Mouse (Mus musculus): ENCODE results near the gene Chn1. TPM values are rescaled to one million over a fixed set of nuclear protein-coding genes. Genes with fewer than 3 reads are reported as not detected.
A peak's percentile ranks its signal among the peaks of the same experiment; 100 is the strongest.

The Chn1 gene
- polyA plus RNA-seq, 1 experiment from 2014 or later: 84.1 TPM

- 92% methylated on average over 5 of the region's 5 CpGs for WGBS
- no peaks in the 10 kb centered on the region for H3K27me3 ChIP-seq (ENCODE audit: control insufficient read depth, insufficient read depth, low read depth, low read length)
- no peak overlapping the region for H3K9ac ChIP-seq (ENCODE audit: low read depth, low read length)
- peaks cover 5% of the 10 kb centered on the region; the same call in 1 of the 2 replicates for H3K36me3 ChIP-seq (ENCODE audit: control insufficient read depth, insufficient read depth, low read length)
- no peak overlapping the region for H3K4me2 ChIP-seq (ENCODE audit: low read length)
- no peak for ATAC-seq
- peaks cover 11% of the 10 kb centered on the region for H3K4me1 ChIP-seq (ENCODE audit: control insufficient read depth, insufficient read depth, low read length)
- H3K27ac ChIP-seq (ENCODE audit: low read length): no peak overlapping the region
- no peak overlapping the region for H3K4me3 ChIP-seq (ENCODE audit: low read depth, low read length)
- no peaks in the 10 kb centered on the region for H3K9me3 ChIP-seq (replicated peaks; ENCODE audit: control insufficient read depth, low read length, poor library complexity, severe bottlenecking)
These were observed 166.0 kb downstream of the Chn1 start for GRCm38 (mm10) chr2:73609067-73609723.

DNA sequence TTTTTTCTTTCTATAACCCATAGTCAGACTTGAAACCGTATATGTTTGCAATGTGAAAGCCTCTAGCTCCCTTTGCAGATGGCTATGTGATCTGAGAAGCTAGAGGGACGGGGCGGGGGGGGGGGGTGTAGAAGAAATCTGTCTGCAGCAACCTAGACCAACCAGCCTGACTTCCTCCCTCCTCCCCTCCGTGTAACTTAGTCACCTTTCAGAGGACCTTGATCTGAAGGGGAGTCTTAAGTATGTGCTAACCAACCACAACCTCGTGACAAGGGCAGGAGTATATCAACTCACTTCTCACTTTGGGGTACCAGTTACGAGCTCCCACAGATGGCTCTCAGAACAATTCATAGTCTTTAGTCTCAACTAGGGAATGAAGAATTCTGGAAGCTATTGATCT, 166.8 kb downstream of the Chn1 start:
- Histone ChIP-seq H3K4me3 (ENCODE audit: low read depth, low read length) (no peak overlapping the region), H3K4me2 (ENCODE audit: low read length) (no peak overlapping the region), H3K27ac (ENCODE audit: low read length) (no peak overlapping the region), H3K36me3 (ENCODE audit: control insufficient read depth, insufficient read depth, low read length) (peaks cover 3% of the 10 kb centered on the region; the same call in 1 of the 2 replicates), H3K4me1 (ENCODE audit: control insufficient read depth, insufficient read depth, low read length) (peaks cover 11% of the 10 kb centered on the region), H3K9me3 (replicated peaks; ENCODE audit: control insufficient read depth, low read length, poor library complexity, severe bottlenecking) (no peaks in the 10 kb centered on the region), H3K27me3 (ENCODE audit: control insufficient read depth, insufficient read depth, low read depth, low read length) (no peaks in the 10 kb centered on the region), H3K9ac (ENCODE audit: low read depth, low read length) (no peak overlapping the region)
- ATAC-seq: no peak
- WGBS: 87% methylated on average over 6 of the region's 6 CpGs

DNA sequence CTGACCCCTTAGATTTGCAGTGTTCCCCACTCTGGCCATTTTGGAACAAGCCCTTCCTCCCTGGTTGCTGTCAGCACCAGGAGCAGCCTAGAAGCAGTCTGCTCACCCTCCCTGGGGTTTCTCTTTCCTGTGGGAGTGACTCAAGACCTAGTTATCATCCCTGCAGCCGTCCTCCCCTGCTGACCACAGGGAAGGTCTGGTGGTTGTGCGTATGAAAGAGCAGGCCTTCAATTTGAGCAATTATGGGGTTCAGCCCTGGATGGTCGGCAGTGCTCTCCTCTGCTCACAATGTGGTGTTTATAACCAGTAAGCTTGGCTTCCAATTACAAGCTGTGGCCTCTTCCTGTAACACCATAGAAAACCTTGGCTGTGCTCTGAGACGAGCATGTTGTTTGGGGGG, 167.5 kb downstream of the Chn1 start:
- Histone ChIP-seq H3K4me1 (ENCODE audit: control insufficient read depth, insufficient read depth, low read length) (peaks cover 11% of the 10 kb centered on the region), H3K9ac (ENCODE audit: low read depth, low read length) (no peak overlapping the region), H3K36me3 (ENCODE audit: control insufficient read depth, insufficient read depth, low read length) (peaks cover 3% of the 10 kb centered on the region; the same call in 1 of the 2 replicates), H3K9me3 (replicated peaks; ENCODE audit: control insufficient read depth, low read length, poor library complexity, severe bottlenecking) (no peaks in the 10 kb centered on the region), H3K4me3 (ENCODE audit: low read depth, low read length) (no peak overlapping the region), H3K27ac (ENCODE audit: low read length) (no peak overlapping the region), H3K4me2 (ENCODE audit: low read length) (no peak overlapping the region), H3K27me3 (ENCODE audit: control insufficient read depth, insufficient read depth, low read depth, low read length) (no peaks in the 10 kb centered on the region)
- no peak for ATAC-seq
- WGBS: 66% methylated on average over 4 of the region's 4 CpGs

- no peak for ATAC-seq
These were observed 168.0 kb downstream of the Chn1 start for GRCm38 (mm10) chr2:73607146-73607545.

GRCm38 (mm10) chr2:73606616-73607015, 168.5 kb downstream of the Chn1 start:
- Histone ChIP-seq H3K36me3 (ENCODE audit: control insufficient read depth, insufficient read depth, low read length) (peaks cover 3% of the 10 kb centered on the region; the same call in 1 of the 2 replicates), H3K9ac (ENCODE audit: low read depth, low read length) (no peak overlapping the region), H3K4me1 (ENCODE audit: control insufficient read depth, insufficient read depth, low read length) (peaks cover 11% of the 10 kb centered on the region), H3K27ac (ENCODE audit: low read length) (no peak overlapping the region), H3K9me3 (replicated peaks; ENCODE audit: control insufficient read depth, low read length, poor library complexity, severe bottlenecking) (no peaks in the 10 kb centered on the region), H3K4me2 (ENCODE audit: low read length) (no peak overlapping the region), H3K4me3 (ENCODE audit: low read depth, low read length) (no peak overlapping the region), H3K27me3 (ENCODE audit: control insufficient read depth, insufficient read depth, low read depth, low read length) (no peaks in the 10 kb centered on the region)
- WGBS: 93% methylated on average over 6 of the region's 6 CpGs
- no peak for ATAC-seq

More at GRCm38 (mm10) chr2:73607146-73607545, 168.0 kb downstream of the Chn1 start:
- Histone ChIP-seq H3K4me3 (ENCODE audit: low read depth, low read length) (no peak overlapping the region), H3K4me1 (ENCODE audit: control insufficient read depth, insufficient read depth, low read length) (peaks cover 11% of the 10 kb centered on the region), H3K4me2 (ENCODE audit: low read length) (no peak overlapping the region), H3K27me3 (ENCODE audit: control insufficient read depth, insufficient read depth, low read depth, low read length) (no peaks in the 10 kb centered on the region), H3K27ac (ENCODE audit: low read length) (no peak overlapping the region), H3K36me3 (ENCODE audit: control insufficient read depth, insufficient read depth, low read length) (peaks cover 3% of the 10 kb centered on the region; the same call in 1 of the 2 replicates), H3K9me3 (replicated peaks; ENCODE audit: control insufficient read depth, low read length, poor library complexity, severe bottlenecking) (no peaks in the 10 kb centered on the region), H3K9ac (ENCODE audit: low read depth, low read length) (no peak overlapping the region)
- 79% methylated on average over 2 of the region's 2 CpGs for WGBS

- H3K36me3 ChIP-seq (ENCODE audit: control insufficient read depth, insufficient read depth, low read length): no peaks in the 10 kb centered on the region
- H3K27ac ChIP-seq (ENCODE audit: low read length): peak overlapping the region; percentile 76
- 43% methylated on average over 8 of the region's 8 CpGs for WGBS
- no peak overlapping the region for H3K4me2 ChIP-seq (ENCODE audit: low read length)
- no peak overlapping the region for H3K9ac ChIP-seq (ENCODE audit: low read depth, low read length)
- no peak overlapping the region for H3K4me3 ChIP-seq (ENCODE audit: low read depth, low read length)
- peak; percentile 83 for ATAC-seq
- H3K4me1 ChIP-seq (ENCODE audit: control insufficient read depth, insufficient read depth, low read length): peaks cover 11% of the 10 kb centered on the region
- no peaks in the 10 kb centered on the region for H3K9me3 ChIP-seq (replicated peaks; ENCODE audit: control insufficient read depth, low read length, poor library complexity, severe bottlenecking)
- no peaks in the 10 kb centered on the region for H3K27me3 ChIP-seq (ENCODE audit: control insufficient read depth, insufficient read depth, low read depth, low read length)
These were observed 170.1 kb downstream of the Chn1 start for GRCm38 (mm10) chr2:73605077-73605476.

- ATAC-seq: peak; percentile 65; the same call in 1 of the 2 replicates
These were observed 170.6 kb downstream of the Chn1 start for GRCm38 (mm10) chr2:73604579-73604978.

DNA sequence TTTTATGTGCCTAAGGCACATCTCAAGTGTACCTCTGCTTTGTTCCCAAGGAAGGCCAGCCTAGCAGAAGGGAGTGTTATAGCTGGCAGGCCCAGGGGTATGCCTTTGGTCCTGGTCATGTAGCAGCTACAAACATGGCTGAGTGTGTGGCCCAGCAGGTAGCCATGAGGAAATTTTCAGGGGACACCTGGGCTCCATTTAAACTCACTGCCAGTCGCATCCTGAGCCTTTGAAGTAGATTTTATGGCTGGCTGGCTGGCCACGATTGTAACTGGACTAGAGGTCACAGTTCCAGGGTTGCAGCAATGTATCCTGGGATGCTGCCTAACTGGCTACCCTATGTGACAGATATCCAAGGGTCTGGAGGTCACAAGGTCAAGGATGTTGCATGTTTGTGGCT, 174.5 kb downstream of the Chn1 start:
- no peak for ATAC-seq
- Histone ChIP-seq H3K36me3 (ENCODE audit: control insufficient read depth, insufficient read depth, low read length) (no peaks in the 10 kb centered on the region), H3K27me3 (ENCODE audit: control insufficient read depth, insufficient read depth, low read depth, low read length) (no peaks in the 10 kb centered on the region), H3K4me3 (ENCODE audit: low read depth, low read length) (no peak overlapping the region), H3K9ac (ENCODE audit: low read depth, low read length) (no peak overlapping the region), H3K4me2 (ENCODE audit: low read length) (no peak overlapping the region), H3K27ac (ENCODE audit: low read length) (no peak overlapping the region), H3K4me1 (ENCODE audit: control insufficient read depth, insufficient read depth, low read length) (peaks cover 11% of the 10 kb centered on the region), H3K9me3 (replicated peaks; ENCODE audit: control insufficient read depth, low read length, poor library complexity, severe bottlenecking) (no peaks in the 10 kb centered on the region)
- 61% methylated on average over 2 of the region's 2 CpGs for WGBS

More at GRCm38 (mm10) chr2:73604579-73604978, 170.6 kb downstream of the Chn1 start:
- no peaks in the 10 kb centered on the region for H3K36me3 ChIP-seq (ENCODE audit: control insufficient read depth, insufficient read depth, low read length)
- 84% methylated on average over 2 of the region's 2 CpGs for WGBS
- H3K4me2 ChIP-seq (ENCODE audit: low read length): no peak overlapping the region
- H3K27ac ChIP-seq (ENCODE audit: low read length): peak overlapping the region; percentile 76
- no peak overlapping the region for H3K4me3 ChIP-seq (ENCODE audit: low read depth, low read length)
- no peak overlapping the region for H3K9ac ChIP-seq (ENCODE audit: low read depth, low read length)
- no peaks in the 10 kb centered on the region for H3K27me3 ChIP-seq (ENCODE audit: control insufficient read depth, insufficient read depth, low read depth, low read length)
- H3K4me1 ChIP-seq (ENCODE audit: control insufficient read depth, insufficient read depth, low read length): peaks cover 11% of the 10 kb centered on the region
- H3K9me3 ChIP-seq (replicated peaks; ENCODE audit: control insufficient read depth, low read length, poor library complexity, severe bottlenecking): no peaks in the 10 kb centered on the region

GRCm38 (mm10) chr2:73597772-73598171, 177.4 kb downstream of the Chn1 start:
- no peaks in the 10 kb centered on the region for H3K4me1 ChIP-seq (ENCODE audit: control insufficient read depth, insufficient read depth, low read length)
- WGBS: 91% methylated on average over 11 of the region's 11 CpGs
- H3K4me3 ChIP-seq (ENCODE audit: low read depth, low read length): no peak overlapping the region
- H3K27me3 ChIP-seq (ENCODE audit: control insufficient read depth, insufficient read depth, low read depth, low read length): no peaks in the 10 kb centered on the region
- H3K36me3 ChIP-seq (ENCODE audit: control insufficient read depth, insufficient read depth, low read length): no peaks in the 10 kb centered on the region
- H3K4me2 ChIP-seq (ENCODE audit: low read length): no peak overlapping the region
- no peaks in the 10 kb centered on the region for H3K9me3 ChIP-seq (replicated peaks; ENCODE audit: control insufficient read depth, low read length, poor library complexity, severe bottlenecking)
- no peak for ATAC-seq
- no peak overlapping the region for H3K9ac ChIP-seq (ENCODE audit: low read depth, low read length)
- H3K27ac ChIP-seq (ENCODE audit: low read length): no peak overlapping the region

Measured in midbrain, embryonic 16.5 days (tissue).